Mouse (Mus musculus) monocyte, adult 2 months (primary cell): Measurements from ENCODE around the gene Ppp1r10.

ENCODE experiments used
- DNase-seq, 2 experiments: peaks; one replicate each; pipeline ENCODE4 v3.0.0; 2022; ENCODE audit warnings: low spot score in 2 of 2, low read depth in 1 of 2

Ppp1r10 gene

GRCm38 (mm10) chr17:35900636-35901035 lies 15.6 kb upstream of the Ppp1r10 start:
- DNase-seq: no peak

GRCm38 (mm10) chr17:35903343-35903991 lies 12.8 kb upstream of the Ppp1r10 start:
- no peak for DNase-seq

- DNase-seq: no peak
These were observed 12.3 kb upstream of the Ppp1r10 start for GRCm38 (mm10) chr17:35903992-35904355.

DNA sequence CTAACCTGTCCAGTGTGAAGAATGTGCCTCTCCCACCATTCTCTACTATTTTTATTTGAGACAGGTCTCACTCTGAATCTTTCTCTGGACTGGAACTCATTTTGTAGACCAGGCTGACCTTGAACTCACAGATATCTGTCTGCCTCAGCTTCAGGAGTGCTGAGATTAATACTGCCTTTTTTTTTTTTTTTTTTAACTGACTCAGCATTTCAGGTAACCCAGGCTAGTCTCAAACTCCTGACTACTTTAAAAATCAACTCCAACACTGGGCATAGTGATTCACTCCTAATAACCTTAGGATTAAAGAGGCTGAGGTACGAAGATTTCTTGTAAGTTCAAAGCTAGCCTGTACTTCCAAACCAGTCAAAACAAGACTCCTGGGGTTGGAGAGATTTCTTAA lies 10.6 kb upstream of the Ppp1r10 start:
- DNase-seq: no peak

DNA sequence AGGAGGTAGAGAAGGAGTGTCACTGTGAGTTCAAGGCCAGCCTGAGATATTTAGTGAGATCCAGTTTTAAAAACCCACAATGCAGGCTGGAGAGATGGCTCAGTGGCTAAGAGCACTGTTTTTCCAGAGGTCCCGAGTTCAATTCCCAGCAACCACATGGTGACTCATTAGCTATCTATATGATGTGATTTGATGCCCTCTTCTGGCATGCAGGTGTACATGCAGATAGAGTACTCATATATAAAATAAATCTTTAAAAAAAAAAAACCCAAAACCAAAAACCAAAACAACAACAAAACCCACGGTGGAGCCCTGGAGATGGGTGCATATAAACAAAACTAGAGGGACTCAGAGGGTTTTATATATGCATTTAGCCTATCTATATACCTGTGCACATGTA lies 8.6 kb upstream of the Ppp1r10 start:
- DNase-seq: no peak

DNA sequence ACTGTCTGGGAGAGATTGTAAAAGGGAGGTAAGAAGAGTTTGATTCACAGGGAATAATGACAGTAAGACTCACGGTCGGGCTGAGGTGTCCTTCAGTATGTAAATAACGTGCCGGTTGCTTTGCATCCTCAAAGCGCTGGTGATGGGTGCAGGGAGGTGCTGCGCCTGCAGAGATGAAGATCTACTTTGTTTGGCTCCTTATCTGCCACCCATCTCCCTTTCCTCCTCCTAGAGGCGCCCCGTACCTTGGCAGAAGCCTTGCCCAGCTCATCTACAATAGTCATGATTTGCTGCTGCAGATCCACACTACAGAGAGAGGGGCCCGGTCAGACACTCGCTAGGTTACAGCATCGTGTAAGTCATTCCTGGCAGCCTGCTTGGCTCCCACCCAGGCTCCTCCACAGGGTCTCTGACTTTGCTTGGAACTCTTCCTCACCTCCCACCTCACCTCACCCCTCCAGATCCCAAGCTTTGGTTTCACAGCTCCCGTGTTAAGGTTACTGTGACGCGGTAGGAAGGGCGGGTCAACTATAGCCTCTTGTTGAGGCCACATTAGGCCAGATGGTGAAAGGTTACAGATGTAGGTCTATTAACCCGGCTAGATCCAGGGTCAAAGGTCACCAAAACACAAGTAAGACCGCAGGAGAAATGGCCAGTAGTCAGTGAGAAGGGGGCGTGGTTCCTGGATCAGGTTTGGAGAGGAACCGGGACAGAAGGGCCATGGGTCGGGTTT lies 6.9 kb upstream of the Ppp1r10 start:
- DNase-seq: no peak

DNA sequence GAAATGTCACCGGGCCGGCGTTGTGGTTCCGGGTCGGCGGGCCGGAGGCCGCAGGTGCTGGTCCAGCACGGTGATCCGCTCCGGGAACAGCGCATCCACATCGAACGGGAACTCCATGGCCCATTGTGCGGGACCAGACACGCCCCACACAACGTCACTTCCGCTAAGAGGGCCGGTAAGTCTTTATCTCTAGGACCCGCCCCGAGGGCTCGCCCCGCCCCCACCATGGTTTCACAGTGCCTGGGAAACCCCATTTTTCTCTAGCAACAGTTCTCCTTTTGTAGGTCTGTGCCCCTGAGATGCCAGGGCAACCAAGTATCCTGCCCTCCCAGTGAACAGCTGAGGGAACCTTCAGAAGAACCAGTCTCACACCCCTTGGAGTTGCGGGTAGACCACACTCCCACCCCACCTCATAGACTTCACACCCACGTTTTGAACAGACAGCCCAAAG lies 6.3 kb upstream of the Ppp1r10 start, which contains the start of gene Atat1:
Atat1 (minus strand) TSS at position 157 of the 451 bp plus-strand sequence.
- DNase-seq: peak; percentile 90 to 97

DNA sequence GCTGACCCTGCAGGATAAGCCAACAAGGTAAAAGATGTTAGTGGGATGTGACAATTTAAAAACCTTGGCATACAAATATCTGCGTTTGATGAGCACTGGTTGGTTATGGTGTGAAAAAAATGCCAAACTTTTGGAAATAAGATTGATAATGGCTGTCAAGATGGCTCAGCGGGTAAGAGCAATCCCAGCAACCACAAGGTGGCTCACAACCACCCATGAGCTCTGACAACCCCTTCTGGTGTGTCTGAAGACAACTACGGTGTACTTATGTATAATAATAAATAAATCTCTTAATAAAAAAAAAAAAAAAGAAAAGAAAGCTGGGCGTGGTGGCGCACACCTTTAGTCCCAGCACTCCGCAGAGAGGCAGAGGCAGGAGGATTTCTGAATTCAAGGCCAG lies 1.3 kb upstream of the Ppp1r10 start:
- no peak for DNase-seq

GRCm38 (mm10) chr17:35915538-35916296 lies 517 bp upstream of the Ppp1r10 start:
- DNase-seq: no peak

GRCm38 (mm10) chr17:35917143-35917462 lies 869 bp downstream of the Ppp1r10 start:
- no peak for DNase-seq

DNA sequence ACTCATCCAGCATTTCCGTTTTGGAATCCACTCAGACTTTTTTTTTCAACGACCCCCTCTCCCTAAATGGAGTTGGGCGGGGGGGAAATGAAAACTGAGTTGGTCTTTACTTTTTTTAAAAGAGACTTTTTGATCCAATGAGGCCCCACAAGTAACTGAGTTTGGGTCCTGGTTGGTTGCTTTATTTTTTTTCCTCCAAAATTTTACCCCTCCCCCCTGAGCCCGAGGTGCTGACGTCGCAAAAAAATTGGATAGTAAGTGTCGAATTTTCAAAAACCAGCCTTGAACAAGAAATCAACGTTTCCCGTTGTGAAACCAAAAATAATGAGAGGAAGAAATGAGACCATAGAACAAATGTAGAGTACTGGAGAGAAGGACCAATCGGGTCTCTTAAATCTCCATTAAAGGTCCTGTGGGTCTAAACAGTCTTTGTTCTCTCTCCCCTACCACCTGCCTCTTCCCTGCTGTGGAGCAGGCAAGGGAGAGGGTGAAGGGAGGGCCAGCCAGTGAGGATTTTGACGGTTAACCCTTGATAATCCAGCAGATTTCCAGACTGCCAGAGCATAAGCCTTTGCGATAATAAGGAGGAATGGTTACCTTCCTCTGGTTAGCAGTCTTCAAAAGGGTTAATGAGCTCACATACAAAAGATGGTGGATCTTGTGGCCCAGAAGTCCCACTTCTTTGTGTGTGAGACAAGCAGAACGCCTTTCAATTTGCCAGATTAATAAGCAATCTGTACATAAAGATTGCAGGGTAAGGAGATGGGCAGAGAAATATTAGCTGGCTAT lies 1.4 kb downstream of the Ppp1r10 start:
- DNase-seq: peak in 1 of 2 experiments; percentile 45

- DNase-seq: peak in 1 of 2 experiments; percentile 31
These were observed 2.2 kb downstream of the Ppp1r10 start for GRCm38 (mm10) chr17:35918276-35919059.

- peak; percentile 83 to 89 for DNase-seq
These were observed 3.0 kb downstream of the Ppp1r10 start for GRCm38 (mm10) chr17:35919060-35919715.

DNA sequence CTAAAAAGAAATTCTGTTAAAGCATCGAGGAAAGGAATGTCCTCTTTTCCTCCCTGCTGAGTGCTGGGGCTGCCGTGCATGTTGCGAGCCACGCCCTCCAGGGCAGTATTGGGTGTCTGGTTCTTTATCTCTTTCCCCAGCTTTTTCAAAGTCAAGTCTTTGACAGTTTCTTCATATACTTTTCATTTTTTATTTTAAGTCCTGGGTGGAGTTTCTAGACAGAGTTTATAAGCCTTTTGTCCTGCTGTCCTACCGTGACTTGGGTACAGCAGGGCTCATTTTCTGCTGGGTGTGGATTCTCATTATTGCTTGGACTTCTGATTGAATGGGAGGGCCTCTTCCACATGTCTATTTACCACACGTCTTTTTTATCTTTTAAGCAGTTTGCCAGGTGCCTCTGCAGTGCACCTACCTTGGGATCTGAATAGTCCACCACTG lies 3.6 kb downstream of the Ppp1r10 start:
- DNase-seq: no peak

DNA sequence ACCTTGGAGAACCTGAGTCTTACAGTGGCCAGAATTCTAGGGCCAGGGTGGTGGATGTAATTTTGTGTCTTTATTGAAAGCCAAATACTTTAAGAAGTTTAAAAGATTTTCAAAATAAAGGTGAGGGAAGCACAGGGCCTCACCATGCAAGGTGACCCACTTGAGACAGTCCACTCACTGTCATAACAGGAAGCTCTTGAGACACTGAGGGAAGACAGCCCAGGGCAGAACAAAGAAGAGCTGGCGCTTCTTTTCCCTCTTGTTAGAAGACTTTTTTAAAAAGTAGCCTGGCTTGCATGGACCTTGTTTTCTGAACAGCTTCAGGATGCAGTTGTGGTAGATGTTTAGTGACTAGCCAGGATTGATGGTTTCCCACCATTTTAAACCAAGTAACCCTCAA lies 4.2 kb downstream of the Ppp1r10 start:
- no peak for DNase-seq

GRCm38 (mm10) chr17:35920862-35921562 lies 4.8 kb downstream of the Ppp1r10 start:
- no peak for DNase-seq

- no peak for DNase-seq
These were observed 5.5 kb downstream of the Ppp1r10 start for GRCm38 (mm10) chr17:35921710-35922109.

DNA sequence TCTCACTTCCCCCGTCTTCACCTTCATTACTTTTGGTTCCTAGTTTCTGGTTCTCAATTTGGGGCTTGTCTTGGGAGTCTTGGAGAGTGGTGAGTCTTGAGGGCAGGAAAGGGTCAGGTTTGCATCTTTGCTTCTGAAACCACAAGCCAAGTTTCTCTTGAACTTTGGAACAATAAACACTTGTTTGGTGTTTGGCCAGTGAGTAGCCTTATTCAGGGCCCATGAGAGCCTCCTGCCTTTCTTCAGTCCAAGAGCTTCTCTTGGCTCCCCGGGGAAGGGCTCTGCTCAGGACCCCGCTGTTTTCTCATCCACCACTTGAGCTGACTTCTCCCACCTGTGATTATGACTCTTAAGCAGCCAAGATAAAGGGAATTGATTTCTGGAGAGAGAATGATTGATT lies 6.3 kb downstream of the Ppp1r10 start:
- DNase-seq: no peak

- no peak for DNase-seq
These were observed 7.0 kb downstream of the Ppp1r10 start for GRCm38 (mm10) chr17:35923281-35923680.
